Mouse (Mus musculus): ENCODE data around the gene Cubn.
A peak's percentile ranks its signal among the peaks of the same experiment; 100 is the strongest.

GRCm38 (mm10) chr2:13384775-13385541 lies 106.7 kb downstream of the Cubn start:
- TF ChIP-seq CTCF (IDR thresholded peaks at IDR 0.05; ENCODE audit: insufficient read depth, low read length) (no peak), POLR2A (IDR thresholded peaks at IDR 0.05; ENCODE audit: borderline replicate concordance, extremely low read depth, low read depth, low read length) (peak; percentile 21; the same call in 1 of the 2 replicates)
